Mouse (Mus musculus) olfactory bulb, adult 2 months (tissue): ENCODE results near the gene Tctex1d2. TPM values are rescaled to one million over a fixed set of nuclear protein-coding genes. Genes with fewer than 3 reads are reported as not detected.

Source experiments
- H3K27ac ChIP-seq: fragments of 200-500 bp; 2 replicates; pipeline ENCODE4 v1.5.1; 2012; ENCODE audit warnings: low read depth, low read length; ENCODE audit not compliant: insufficient read depth
- H3K4me1 ChIP-seq: fragments of 200-500 bp; 2 replicates; pipeline ENCODE4 v1.6.1; 2012; ENCODE audit warnings: low read length; ENCODE audit not compliant: control insufficient read depth, insufficient read depth
- H3K4me3 ChIP-seq: fragments of 200-500 bp; 2 replicates; pipeline ENCODE4 v1.5.1; 2012; ENCODE audit warnings: mild to moderate bottlenecking, low read depth, low read length, moderate library complexity; ENCODE audit not compliant: insufficient read depth
- CTCF ChIP-seq: fragments of 200-500 bp; IDR thresholded peaks from 2 replicates; pipeline ENCODE4 v1.5.1; 2012; ENCODE audit warnings: low read depth, mild to moderate bottlenecking, low read length, moderate library complexity; ENCODE audit not compliant: insufficient read depth
- POLR2A ChIP-seq: fragments of 200-500 bp; IDR thresholded peaks from 2 replicates; pipeline ENCODE4 v1.6.1; 2012; ENCODE audit warnings: mild to moderate bottlenecking, low read depth, low read length, moderate library complexity; ENCODE audit not compliant: insufficient read depth
- WGBS: fragments of 180-500 bp; shearing (Covaris S2); methylation state at CpG from one replicate; pipeline ENCODE4 v1.1.7; 2018; 5-methylcytosine and 5-hydroxymethylcytosine counted together
- polyA plus RNA-seq: library from polyadenylated mRNA; stranded (reverse); fragments of >200 nt; gene quantifications from 2 replicates; pipeline ENCODE4 v1.2.4, GENCODE M21; 2012; ENCODE audit warnings: low replicate concordance; ENCODE audit not compliant: missing spikeins, insufficient read depth, insufficient read length

The Tctex1d2 gene
- polyA plus RNA-seq, 1 experiment = not detected

- H3K4me3 ChIP-seq = no peak overlapping the region
- H3K4me1 ChIP-seq = no peaks in the 10 kb centered on the region
- WGBS = 61% methylated on average over 4 of the region's 4 CpGs
- no peak for TF ChIP-seq CTCF
- TF ChIP-seq POLR2A = no peak
- H3K27ac ChIP-seq = no peak overlapping the region
Observed at GRCm38 (mm10) chr16:32460518-32460917, 41.0 kb downstream of the Tctex1d2 start.

GRCm38 (mm10) chr16:32461713-32462112, 42.2 kb downstream of the Tctex1d2 start:
- 95% methylated on average over 5 of the region's 5 CpGs for WGBS
- Histone ChIP-seq H3K27ac (no peak overlapping the region), H3K4me1 (no peaks in the 10 kb centered on the region), H3K4me3 (no peak overlapping the region)
- TF ChIP-seq CTCF (no peak), POLR2A (no peak)

- no peak overlapping the region for H3K27ac ChIP-seq
- no peak overlapping the region for H3K4me3 ChIP-seq
- TF ChIP-seq CTCF (no peak), POLR2A (no peak)
- no peaks in the 10 kb centered on the region for H3K4me1 ChIP-seq
- WGBS = 91% methylated on average over 16 of the region's 16 CpGs
Observed at GRCm38 (mm10) chr16:32462950-32463349, 43.4 kb downstream of the Tctex1d2 start.

- Histone ChIP-seq H3K4me1 (no peaks in the 10 kb centered on the region), H3K4me3 (no peak overlapping the region), H3K27ac (no peak overlapping the region)
- 97% methylated on average over 2 of the region's 2 CpGs for WGBS
- TF ChIP-seq POLR2A = no peak
- TF ChIP-seq CTCF = no peak
Observed at GRCm38 (mm10) chr16:32463426-32463825, 43.9 kb downstream of the Tctex1d2 start.

GRCm38 (mm10) chr16:32464908-32465307, 45.4 kb downstream of the Tctex1d2 start:
- H3K4me3 ChIP-seq = no peak overlapping the region
- WGBS = 0% methylated on average over 1 of the region's 1 CpGs
- TF ChIP-seq POLR2A (no peak), CTCF (no peak)
- H3K27ac ChIP-seq = no peak overlapping the region
- H3K4me1 ChIP-seq = no peaks in the 10 kb centered on the region

- Histone ChIP-seq H3K27ac (no peak overlapping the region), H3K4me3 (no peak overlapping the region), H3K4me1 (no peaks in the 10 kb centered on the region)
- 67% methylated on average over 3 of the region's 3 CpGs for WGBS
- TF ChIP-seq POLR2A (no peak), CTCF (no peak)
Observed at GRCm38 (mm10) chr16:32468488-32468887, 49.0 kb downstream of the Tctex1d2 start.

GRCm38 (mm10) chr16:32469404-32470105, 50.1 kb downstream of the Tctex1d2 start:
- Histone ChIP-seq H3K4me1 (no peaks in the 10 kb centered on the region), H3K4me3 (no peak overlapping the region), H3K27ac (no peak overlapping the region)
- 86% methylated on average over 5 of the region's 5 CpGs for WGBS
- TF ChIP-seq CTCF = no peak
- no peak for TF ChIP-seq POLR2A

- H3K4me1 ChIP-seq = no peaks in the 10 kb centered on the region
- H3K4me3 ChIP-seq = no peak overlapping the region
- no peak for TF ChIP-seq CTCF
- H3K27ac ChIP-seq = 0 out of 2 replicates have a peak overlapping the region, but pooled peaks have one; percentile 3
- WGBS = 67% methylated on average over 7 of the region's 7 CpGs
Observed at GRCm38 (mm10) chr16:32472276-32473015, 52.9 kb downstream of the Tctex1d2 start.

GRCm38 (mm10) chr16:32477315-32477714, 57.8 kb downstream of the Tctex1d2 start:
- no peaks in the 10 kb centered on the region for H3K4me1 ChIP-seq
- TF ChIP-seq CTCF (no peak), POLR2A (no peak)
- WGBS = 85% methylated on average over 6 of the region's 6 CpGs
- no peak overlapping the region for H3K4me3 ChIP-seq
- no peak overlapping the region for H3K27ac ChIP-seq

Other genes with a start within 250 kb of the Tctex1d2 start
- not detected in 2 replicates for gene Bex6, start 239.9 kb upstream of the Tctex1d2 start, polyA plus RNA-seq
- gene Fbxo45, start 172.5 kb upstream of the Tctex1d2 start, polyA plus RNA-seq = not detected in 2 replicates
- gene Wdr53, start 172.5 kb upstream of the Tctex1d2 start, polyA plus RNA-seq = not detected in 2 replicates
- not detected in 2 replicates for gene Smco1, start 148.2 kb upstream of the Tctex1d2 start, polyA plus RNA-seq
- not detected in 2 replicates for gene Rnf168, start 142.2 kb upstream of the Tctex1d2 start, polyA plus RNA-seq
- 56.5 TPM in 1 of 2 replicates, not detected in the other for gene Ubxn7, start 87.4 kb upstream of the Tctex1d2 start, polyA plus RNA-seq
- not detected in 2 replicates for gene Tm4sf19, start 19.2 kb upstream of the Tctex1d2 start, polyA plus RNA-seq
- not detected in 2 replicates for gene Pcyt1a, start 11.2 kb downstream of the Tctex1d2 start, polyA plus RNA-seq
- gene Slc51a, start 68.2 kb downstream of the Tctex1d2 start, polyA plus RNA-seq = not detected in 2 replicates
- not detected in 2 replicates for gene Zdhhc19, start 76.6 kb downstream of the Tctex1d2 start, polyA plus RNA-seq
- not detected in 2 replicates for gene Tfrc, start 189.2 kb downstream of the Tctex1d2 start, polyA plus RNA-seq
- not detected in 2 replicates for gene Tnk2, start 224.2 kb downstream of the Tctex1d2 start, polyA plus RNA-seq